Mouse (Mus musculus) fat pad, adult 2 months (tissue): ENCODE results near the gene Nop58.
A peak's percentile ranks its signal among the peaks of the same experiment; 100 is the strongest.
"Not testable (repeated sequence)": the region's sequence is repeated elsewhere in the genome, so short reads cannot be mapped to it uniquely, and the experiment has no call there.

ENCODE experiments used
- DNase-seq: peaks from one replicate; pipeline ENCODE4 v3.0.0-alpha.2; 2011; ENCODE audit warnings: low read depth, low spot score; ENCODE audit errors: extremely low read depth

Gene Nop58

DNA sequence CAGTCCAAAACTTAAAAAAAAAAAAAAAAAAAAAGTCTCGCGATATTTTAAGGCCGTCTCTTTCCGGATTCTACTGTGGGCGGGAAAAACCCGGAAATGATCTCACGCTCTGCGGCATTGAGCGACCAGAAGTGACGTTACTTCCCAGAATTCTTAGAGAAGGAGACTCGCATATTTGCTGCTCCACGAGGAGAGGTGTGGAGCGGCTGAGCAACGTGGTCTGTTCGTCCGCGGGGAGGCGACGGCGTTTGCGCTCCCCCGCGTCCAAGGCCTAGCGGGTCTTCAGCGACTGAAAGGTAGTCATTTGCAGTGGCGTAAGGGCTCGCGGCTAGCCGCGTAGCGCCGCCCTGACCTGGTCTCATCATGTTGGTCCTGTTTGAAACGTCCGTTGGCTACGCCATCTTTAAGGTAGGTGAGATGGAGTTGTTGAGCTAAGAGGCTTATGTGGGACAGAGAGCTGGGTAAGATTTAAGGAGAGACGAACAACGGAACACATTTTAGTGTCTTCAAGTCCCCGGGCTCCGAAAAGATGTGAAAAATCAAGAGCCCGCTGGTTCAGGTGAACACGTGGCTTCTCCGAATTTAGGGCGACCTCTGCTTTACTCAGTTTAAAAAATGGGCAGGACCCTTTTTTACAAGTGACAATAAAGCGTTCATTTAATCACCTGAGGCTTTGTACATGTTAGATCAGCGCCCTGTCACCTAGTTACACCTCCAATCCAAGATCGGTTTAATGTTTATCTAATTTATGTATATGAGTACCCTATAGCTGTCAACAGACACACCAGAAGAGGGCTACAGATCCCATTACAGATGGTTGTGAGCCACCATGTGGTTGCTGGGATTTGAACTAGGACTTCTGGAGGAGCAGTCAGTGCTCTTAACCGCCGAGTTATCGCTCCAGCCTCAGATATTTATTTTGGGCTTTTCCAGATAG lies at the start of gene Nop58:
Gene Nop58 (plus strand): TSS at position 153 of the 937 bp plus-strand sequence.
- peak; percentile 81 for DNase-seq

- DNase-seq, result no peak
Measured at GRCm38 (mm10) chr1:59636349-59636748, 48.4 kb upstream of the Nop58 start.

- DNase-seq, result no peak
Measured at GRCm38 (mm10) chr1:59638371-59638770, 46.4 kb upstream of the Nop58 start.

DNA sequence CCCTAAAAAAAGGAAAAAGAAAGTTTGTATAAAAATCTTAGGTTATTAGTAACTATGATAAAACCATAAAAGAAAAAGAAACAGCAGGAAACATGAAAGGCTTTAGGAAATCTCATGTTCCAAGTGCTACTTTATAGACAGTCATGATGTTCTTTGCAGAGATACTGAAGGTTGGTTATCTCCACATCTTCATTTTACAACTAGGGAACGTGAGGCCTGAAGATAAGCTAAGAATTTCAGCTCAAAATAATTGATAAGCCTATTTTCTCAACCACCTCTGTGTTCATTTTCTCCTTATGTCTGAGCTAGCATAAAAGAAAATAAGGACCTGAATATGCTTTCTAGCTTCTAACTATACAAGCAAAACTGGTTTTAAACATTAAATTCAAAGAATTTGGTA lies 42.3 kb upstream of the Nop58 start:
- DNase-seq, result no peak

DNA sequence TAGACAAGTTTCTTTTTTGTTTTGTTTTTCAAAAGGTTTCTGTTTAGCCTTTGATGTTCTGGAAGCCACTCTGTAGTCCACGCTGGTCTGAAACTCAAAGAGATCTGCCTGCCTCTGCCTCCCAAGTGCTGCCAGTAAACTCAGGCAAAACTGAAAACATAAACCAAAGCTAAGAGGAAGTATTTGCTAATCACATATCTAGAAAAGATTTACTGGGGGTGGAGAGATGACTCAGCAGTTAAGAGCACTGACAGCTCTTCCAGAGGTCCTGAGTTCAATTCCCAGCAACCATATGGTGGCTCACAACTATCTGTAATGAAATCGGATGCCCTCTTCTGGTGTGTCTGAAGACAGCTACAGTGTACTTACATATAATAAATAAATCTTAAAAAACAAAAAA lies 38.3 kb upstream of the Nop58 start:
- not testable (repeated sequence) for DNase-seq

DNA sequence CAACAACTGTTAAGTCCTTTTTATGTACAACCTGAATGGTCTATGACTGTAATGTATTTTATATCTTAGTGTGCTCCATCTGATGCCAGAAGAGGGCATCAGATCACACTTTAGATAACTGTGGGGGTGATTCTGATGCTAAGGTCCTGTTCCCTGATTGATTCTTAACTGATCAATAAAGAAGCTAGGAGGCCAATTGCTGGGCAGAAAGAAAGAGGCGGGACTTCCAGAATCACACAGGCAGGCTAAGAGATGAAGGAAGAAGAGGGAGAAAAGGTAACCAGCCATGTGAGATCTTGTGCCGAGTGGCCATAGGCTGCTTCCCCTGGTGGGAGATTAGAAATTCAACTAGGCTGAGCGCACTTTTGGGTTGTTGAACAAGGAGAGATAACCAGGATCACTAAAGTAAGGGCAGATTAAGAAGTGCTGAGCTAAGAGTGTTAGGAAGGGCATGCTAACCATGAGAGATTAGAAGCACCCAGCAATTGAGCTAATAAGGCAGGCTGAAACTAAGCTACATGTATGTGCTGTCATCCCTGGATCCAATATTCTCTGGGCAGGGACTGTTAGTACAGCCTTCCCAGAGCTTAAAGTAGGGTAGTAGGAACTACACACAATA lies 33.5 kb upstream of the Nop58 start:
- no peak for DNase-seq

DNA sequence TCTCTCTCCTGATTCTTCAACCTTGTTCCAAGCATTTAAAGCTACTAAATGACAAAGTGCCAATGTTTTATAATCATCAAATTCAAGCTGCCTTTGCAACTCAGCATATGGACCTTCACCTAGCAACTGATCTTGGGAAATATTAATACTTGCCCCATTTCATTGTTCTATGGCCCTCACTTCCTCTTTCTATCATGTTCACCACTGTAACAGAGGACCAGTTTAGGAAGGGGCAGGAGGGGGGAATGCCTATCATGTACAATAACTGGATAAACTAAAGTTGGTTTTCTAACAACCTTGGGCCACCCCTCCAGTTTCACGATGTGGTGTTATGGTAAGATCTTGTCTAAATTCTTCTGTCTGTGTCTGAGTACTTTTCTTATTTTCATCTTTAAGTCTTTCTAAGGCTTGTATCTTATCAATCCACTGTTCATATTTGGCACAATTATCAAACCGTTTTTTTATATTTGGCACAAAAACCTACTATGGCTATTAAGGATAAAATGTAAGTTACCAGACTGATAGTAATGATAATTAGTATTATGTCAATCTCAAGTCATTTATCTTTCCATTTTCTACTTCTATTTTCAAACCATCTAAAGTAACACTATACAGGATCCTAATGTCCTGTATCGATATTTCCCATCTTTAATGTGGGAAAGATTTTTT lies 31.4 kb upstream of the Nop58 start:
- DNase-seq, result no peak

GRCm38 (mm10) chr1:59656244-59657171 lies 28.3 kb upstream of the Nop58 start:
- DNase-seq, result no peak

- no peak for DNase-seq
Measured at GRCm38 (mm10) chr1:59663456-59664135, 21.2 kb upstream of the Nop58 start.

DNA sequence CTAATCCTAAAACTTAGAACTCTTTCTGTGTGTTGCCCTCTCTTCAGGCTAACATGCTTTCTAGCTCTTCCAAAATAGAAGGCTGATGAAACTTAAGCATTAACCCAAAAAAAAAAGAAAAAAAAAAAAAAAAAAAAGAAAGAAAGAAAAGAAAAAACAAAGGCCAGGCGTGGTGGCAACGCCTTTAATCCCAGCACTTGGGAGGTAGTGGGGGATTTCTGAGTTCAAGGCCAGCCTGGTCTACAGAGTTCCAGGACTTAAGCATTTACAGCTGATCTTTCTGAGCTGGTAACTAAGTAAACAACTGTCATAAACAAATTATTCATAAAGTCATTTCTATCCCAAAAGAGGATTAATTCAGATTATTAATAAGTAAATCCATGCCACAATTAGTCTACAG lies 15.9 kb upstream of the Nop58 start:
- DNase-seq, result no peak

GRCm38 (mm10) chr1:59669962-59670630 lies 14.7 kb upstream of the Nop58 start:
- no peak for DNase-seq

GRCm38 (mm10) chr1:59670641-59671168 lies 14.1 kb upstream of the Nop58 start, which contains the start of gene Sumo1:
Gene Sumo1, minus strand, starts transcription at chr1:59670834.
- DNase-seq, result peak; percentile 19

DNA sequence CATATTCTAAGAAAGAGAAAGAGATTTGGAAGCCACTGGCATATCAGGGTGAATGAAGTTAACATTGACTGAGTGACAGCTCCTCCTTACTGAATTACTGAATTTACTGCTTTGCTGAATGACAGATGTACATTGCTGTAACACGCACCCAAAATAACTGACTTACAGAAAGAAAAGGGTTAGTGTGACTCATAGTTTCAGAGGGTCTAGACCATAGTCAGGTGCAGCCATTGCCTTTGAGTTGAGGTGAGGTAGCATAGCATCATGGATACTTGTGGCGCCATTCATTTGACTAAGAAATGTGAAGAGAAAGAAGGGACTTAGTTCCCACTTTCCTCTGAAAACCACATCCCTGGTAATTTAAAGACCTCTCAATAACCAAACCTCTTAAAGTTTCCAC lies 11.1 kb upstream of the Nop58 start:
- DNase-seq, result no peak

DNA sequence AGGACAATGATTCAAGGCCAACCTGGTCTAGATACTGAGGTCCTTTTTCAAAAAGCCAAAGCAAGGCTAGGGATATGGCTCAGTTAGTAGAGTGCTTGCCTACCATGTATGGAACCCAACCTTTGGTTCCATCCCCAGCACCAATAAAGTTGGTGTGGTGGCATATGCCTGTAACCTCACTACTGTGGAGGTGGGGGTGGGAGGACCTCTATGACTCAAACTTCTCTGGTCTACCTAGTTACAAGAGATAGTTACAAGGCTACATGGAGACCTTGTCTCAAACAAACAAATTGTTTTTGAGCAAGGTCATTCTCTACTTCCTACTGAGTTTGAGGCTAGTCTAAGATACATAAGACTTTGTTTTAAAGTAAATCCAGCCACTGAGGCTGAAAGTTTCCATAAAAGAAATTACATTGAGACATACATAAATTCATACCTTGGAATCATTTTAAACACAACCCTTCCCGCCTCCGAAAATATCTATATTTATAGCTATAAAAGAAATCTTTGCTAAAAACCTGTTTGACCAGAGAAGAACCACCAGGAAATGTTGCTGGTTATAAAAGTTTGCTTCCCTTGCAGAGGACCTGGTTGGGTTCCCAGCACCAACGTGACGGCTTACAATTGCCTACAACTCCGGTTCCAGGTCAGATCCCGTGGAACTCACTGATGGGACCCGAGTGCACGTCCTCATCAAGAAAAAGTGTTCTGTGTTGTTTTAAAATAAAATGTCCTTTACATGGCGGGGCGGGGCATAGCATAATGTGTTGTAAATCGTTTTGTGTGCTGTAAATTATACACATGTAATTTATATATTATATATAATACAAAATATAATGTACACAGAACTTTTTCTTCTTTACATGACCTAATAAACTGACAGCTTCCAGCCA lies 599 bp upstream of the Nop58 start:
- DNase-seq, result no peak

GRCm38 (mm10) chr1:59687493-59687892 lies 2.7 kb downstream of the Nop58 start:
- DNase-seq, result no peak

- no peak for DNase-seq
Measured at GRCm38 (mm10) chr1:59690467-59690866, 5.7 kb downstream of the Nop58 start.

DNA sequence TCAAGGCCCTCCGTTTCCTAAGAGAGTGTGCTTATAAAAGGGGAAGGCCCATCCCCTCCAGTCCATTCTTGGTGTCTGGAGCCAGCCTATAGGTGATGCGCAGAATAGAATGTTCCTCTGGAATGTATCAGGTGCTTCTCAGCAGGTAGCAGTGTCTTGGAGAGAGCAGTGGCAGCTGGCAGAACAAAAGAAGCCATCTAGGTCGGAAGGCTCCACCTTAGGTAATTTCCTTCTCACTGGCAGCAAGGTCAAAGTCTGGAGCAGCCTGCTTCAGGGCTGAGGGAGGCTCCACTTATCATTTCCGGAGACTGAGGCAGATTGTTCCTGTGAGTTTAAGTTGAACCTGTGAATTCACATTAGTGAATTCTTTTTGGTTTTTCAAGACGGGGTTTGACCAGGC lies 13.0 kb downstream of the Nop58 start:
- no peak for DNase-seq

DNA sequence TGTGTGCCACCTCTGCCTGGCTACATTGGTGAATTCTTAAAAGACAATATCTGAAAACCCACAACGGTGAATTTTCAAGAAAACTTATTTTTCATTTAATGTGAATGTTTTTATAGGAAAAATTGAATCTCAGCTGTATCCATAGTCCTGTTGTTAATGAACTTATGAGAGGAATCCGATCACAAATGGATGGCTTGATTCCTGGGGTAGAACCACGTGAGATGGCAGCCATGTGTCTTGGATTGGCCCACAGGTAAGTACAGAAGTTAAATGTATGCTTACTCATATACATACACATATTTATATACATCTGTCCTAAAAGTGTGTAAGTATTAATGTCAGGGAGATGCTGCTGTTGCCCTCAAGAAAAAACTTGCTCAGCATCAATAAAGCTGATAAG lies 13.4 kb downstream of the Nop58 start:
- DNase-seq, result no peak
